Mouse (Mus musculus): ENCODE results near the gene Spag16. TPM values are rescaled to one million over a fixed set of nuclear protein-coding genes. Genes with fewer than 3 reads are reported as not detected.
"Not testable (repeated sequence)": the region's sequence is repeated elsewhere in the genome, so short reads cannot be mapped to it uniquely, and the experiment has no call there.

Spag16 gene
- total RNA-seq, 1 experiment, result 0.31 TPM

- no peak for DNase-seq (ENCODE audit: low read depth, low spot score)
- H3K4me3 ChIP-seq (ENCODE audit: insufficient read depth in 1 of 2, low read depth in 1 of 2, low read length in 2 of 2, poor library complexity in 1 of 2, severe bottlenecking in 1 of 2), result no peak overlapping the region
- no peak overlapping the region for H3K9ac ChIP-seq (ENCODE audit: insufficient read depth, low read depth, low read length, poor library complexity, severe bottlenecking)
- 0 out of 2 replicates have a peak, but pooled peaks cover 1% of the 10 kb centered on the region for H3K9me3 ChIP-seq (ENCODE audit: control insufficient read depth, insufficient read depth, low read depth, low read length)
- no peaks in the 10 kb centered on the region for H3K36me3 ChIP-seq (ENCODE audit: control insufficient read depth, insufficient read depth, low read length, poor library complexity, severe bottlenecking)
- in situ Hi-C loops (cut with MboI; ENCODE audit: low sequenced_read_pairs in 2 of 2, unreplicated experiment in 2 of 2), result no loop called here
- no peaks in the 10 kb centered on the region for H3K4me1 ChIP-seq (ENCODE audit: control insufficient read depth in 2 of 2, insufficient read depth in 2 of 2, low read length in 2 of 2, poor library complexity in 1 of 2)
- TF ChIP-seq ZC3H11A (IDR thresholded peaks at IDR 0.05; ENCODE audit: borderline replicate concordance, low read depth, low read length), result no peak
- no peak for TF ChIP-seq ZNF384 (IDR thresholded peaks at IDR 0.05; ENCODE audit: low read depth, low read length)
- TF ChIP-seq MAFK (IDR thresholded peaks at IDR 0.05; ENCODE audit: insufficient read depth, low read depth, low read length), result no peak
- TF ChIP-seq CHD2 (IDR thresholded peaks at IDR 0.05; ENCODE audit: low read depth, low read length), result no peak
- TF ChIP-seq HCFC1 (IDR thresholded peaks at IDR 0.05; ENCODE audit: borderline replicate concordance, insufficient read depth, low read length), result no peak
- no peak overlapping the region for H3K27ac ChIP-seq (ENCODE audit: insufficient read depth, low read depth, low read length, poor library complexity, severe bottlenecking)
These were observed 2.2 kb downstream of the Spag16 start for GRCm38 (mm10) chr1:69828872-69829479.

GRCm38 (mm10) chr1:69830586-69830985 is 3.8 kb downstream of the Spag16 start:
- 0 out of 2 replicates have a peak, but pooled peaks cover 1% of the 10 kb centered on the region for H3K9me3 ChIP-seq (ENCODE audit: control insufficient read depth, insufficient read depth, low read depth, low read length)
- H3K4me3 ChIP-seq (ENCODE audit: insufficient read depth in 1 of 2, low read depth in 1 of 2, low read length in 2 of 2, poor library complexity in 1 of 2, severe bottlenecking in 1 of 2), result no peak overlapping the region
- H3K9ac ChIP-seq (ENCODE audit: insufficient read depth, low read depth, low read length, poor library complexity, severe bottlenecking), result no peak overlapping the region
- in situ Hi-C loops (cut with MboI; ENCODE audit: low sequenced_read_pairs in 2 of 2, unreplicated experiment in 2 of 2), result no loop called here
- H3K27ac ChIP-seq (ENCODE audit: insufficient read depth, low read depth, low read length, poor library complexity, severe bottlenecking), result no peak overlapping the region
- no peak for DNase-seq (ENCODE audit: low read depth, low spot score)
- no peaks in the 10 kb centered on the region for H3K36me3 ChIP-seq (ENCODE audit: control insufficient read depth, insufficient read depth, low read length, poor library complexity, severe bottlenecking)
- no peaks in the 10 kb centered on the region for H3K4me1 ChIP-seq (ENCODE audit: control insufficient read depth in 2 of 2, insufficient read depth in 2 of 2, low read length in 2 of 2, poor library complexity in 1 of 2)
- no peak for TF ChIP-seq ZNF384 (IDR thresholded peaks at IDR 0.05; ENCODE audit: low read depth, low read length)
- TF ChIP-seq CHD2 (IDR thresholded peaks at IDR 0.05; ENCODE audit: low read depth, low read length), result no peak
- no peak for TF ChIP-seq MAFK (IDR thresholded peaks at IDR 0.05; ENCODE audit: insufficient read depth, low read depth, low read length)
- no peak for TF ChIP-seq HCFC1 (IDR thresholded peaks at IDR 0.05; ENCODE audit: borderline replicate concordance, insufficient read depth, low read length)
- no peak for TF ChIP-seq ZC3H11A (IDR thresholded peaks at IDR 0.05; ENCODE audit: borderline replicate concordance, low read depth, low read length)

DNA sequence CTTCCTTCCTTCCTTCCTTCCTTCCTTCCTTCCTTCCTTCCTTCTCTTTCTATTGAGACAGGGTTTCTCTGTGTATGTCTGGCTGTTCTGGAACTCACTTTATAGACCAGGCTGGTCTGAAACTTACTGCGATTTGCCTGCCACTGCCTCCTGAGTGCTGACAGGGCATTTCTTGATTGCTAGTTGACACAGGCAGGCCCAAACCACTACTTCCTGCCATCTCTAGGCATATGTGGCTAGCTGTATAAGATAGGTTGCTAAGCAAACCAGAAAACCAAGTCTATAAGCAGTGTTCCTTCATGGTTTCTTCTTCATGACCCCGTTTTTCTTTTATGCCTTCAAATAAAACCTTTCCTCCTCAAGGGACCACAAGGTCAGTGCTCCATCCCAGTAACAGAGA is 4.2 kb downstream of the Spag16 start:
- in situ Hi-C loops (cut with MboI; ENCODE audit: low sequenced_read_pairs in 2 of 2, unreplicated experiment in 2 of 2), result no loop called here
- Histone ChIP-seq H3K9me3 (ENCODE audit: control insufficient read depth, insufficient read depth, low read depth, low read length) (0 out of 2 replicates have a peak, but pooled peaks cover 1% of the 10 kb centered on the region), H3K4me1 (ENCODE audit: control insufficient read depth in 2 of 2, insufficient read depth in 2 of 2, low read length in 2 of 2, poor library complexity in 1 of 2) (no peaks in the 10 kb centered on the region), H3K4me3 (ENCODE audit: insufficient read depth in 1 of 2, low read depth in 1 of 2, low read length in 2 of 2, poor library complexity in 1 of 2, severe bottlenecking in 1 of 2) (no peak overlapping the region), H3K9ac (ENCODE audit: insufficient read depth, low read depth, low read length, poor library complexity, severe bottlenecking) (no peak overlapping the region), H3K27ac (ENCODE audit: insufficient read depth, low read depth, low read length, poor library complexity, severe bottlenecking) (no peak overlapping the region), H3K36me3 (ENCODE audit: control insufficient read depth, insufficient read depth, low read length, poor library complexity, severe bottlenecking) (no peaks in the 10 kb centered on the region)
- DNase-seq (ENCODE audit: low read depth, low spot score), result no peak
- TF ChIP-seq HCFC1 (IDR thresholded peaks at IDR 0.05; ENCODE audit: borderline replicate concordance, insufficient read depth, low read length) (no peak), CHD2 (IDR thresholded peaks at IDR 0.05; ENCODE audit: low read depth, low read length) (no peak), ZNF384 (IDR thresholded peaks at IDR 0.05; ENCODE audit: low read depth, low read length) (no peak), MAFK (IDR thresholded peaks at IDR 0.05; ENCODE audit: insufficient read depth, low read depth, low read length) (no peak), ZC3H11A (IDR thresholded peaks at IDR 0.05; ENCODE audit: borderline replicate concordance, low read depth, low read length) (no peak)

- H3K4me1 ChIP-seq (ENCODE audit: control insufficient read depth in 2 of 2, insufficient read depth in 2 of 2, low read length in 2 of 2, poor library complexity in 1 of 2); H3K36me3 ChIP-seq (ENCODE audit: control insufficient read depth, insufficient read depth, low read length, poor library complexity, severe bottlenecking); H3K9me3 ChIP-seq (ENCODE audit: control insufficient read depth, insufficient read depth, low read depth, low read length); DNase-seq (ENCODE audit: low read depth, low spot score); in situ Hi-C loops (cut with MboI; ENCODE audit: low sequenced_read_pairs in 2 of 2, unreplicated experiment in 2 of 2); H3K27ac ChIP-seq (ENCODE audit: insufficient read depth, low read depth, low read length, poor library complexity, severe bottlenecking); H3K4me3 ChIP-seq (ENCODE audit: insufficient read depth in 1 of 2, low read depth in 1 of 2, low read length in 2 of 2, poor library complexity in 1 of 2, severe bottlenecking in 1 of 2); H3K9ac ChIP-seq (ENCODE audit: insufficient read depth, low read depth, low read length, poor library complexity, severe bottlenecking): not testable (repeated sequence)
These were observed 6.7 kb downstream of the Spag16 start for GRCm38 (mm10) chr1:69833476-69833875.

DNA sequence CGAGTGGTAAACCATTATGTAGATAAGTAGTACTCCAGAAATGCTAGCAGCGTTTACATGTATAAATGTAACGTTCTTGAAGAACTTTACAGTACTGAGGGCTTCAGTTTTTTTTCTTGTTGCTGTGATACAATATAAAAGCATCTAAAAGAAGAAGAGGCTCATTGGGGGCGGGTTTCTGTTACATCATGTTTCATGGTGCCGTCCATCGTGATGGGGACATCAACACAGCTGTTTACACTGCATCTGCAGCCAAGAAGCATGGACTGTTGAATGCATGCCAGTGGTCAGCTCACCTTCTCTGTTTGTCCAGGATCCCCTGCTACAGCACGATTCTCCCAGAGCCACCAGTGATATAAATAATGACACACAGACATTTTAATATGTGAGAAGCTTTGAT is 26.7 kb downstream of the Spag16 start:
- H3K27ac ChIP-seq (ENCODE audit: insufficient read depth, low read depth, low read length, poor library complexity, severe bottlenecking), result no peak overlapping the region
- no peaks in the 10 kb centered on the region for H3K4me1 ChIP-seq (ENCODE audit: control insufficient read depth in 2 of 2, insufficient read depth in 2 of 2, low read length in 2 of 2, poor library complexity in 1 of 2)
- in situ Hi-C loops (cut with MboI; ENCODE audit: low sequenced_read_pairs in 2 of 2, unreplicated experiment in 2 of 2), result no loop called here
- no peak overlapping the region for H3K4me3 ChIP-seq (ENCODE audit: insufficient read depth in 1 of 2, low read depth in 1 of 2, low read length in 2 of 2, poor library complexity in 1 of 2, severe bottlenecking in 1 of 2)
- H3K9me3 ChIP-seq (ENCODE audit: control insufficient read depth, insufficient read depth, low read depth, low read length), result no peaks in the 10 kb centered on the region
- no peak for TF ChIP-seq CHD2 (IDR thresholded peaks at IDR 0.05; ENCODE audit: low read depth, low read length)
- TF ChIP-seq MAFK (IDR thresholded peaks at IDR 0.05; ENCODE audit: insufficient read depth, low read depth, low read length), result no peak
- no peak for TF ChIP-seq ZNF384 (IDR thresholded peaks at IDR 0.05; ENCODE audit: low read depth, low read length)
- TF ChIP-seq ZC3H11A (IDR thresholded peaks at IDR 0.05; ENCODE audit: borderline replicate concordance, low read depth, low read length), result no peak
- no peak for TF ChIP-seq HCFC1 (IDR thresholded peaks at IDR 0.05; ENCODE audit: borderline replicate concordance, insufficient read depth, low read length)
- no peak overlapping the region for H3K9ac ChIP-seq (ENCODE audit: insufficient read depth, low read depth, low read length, poor library complexity, severe bottlenecking)
- DNase-seq (ENCODE audit: low read depth, low spot score), result no peak
- H3K36me3 ChIP-seq (ENCODE audit: control insufficient read depth, insufficient read depth, low read length, poor library complexity, severe bottlenecking), result no peaks in the 10 kb centered on the region

Measured in ES-E14 (cell line).